Mouse (Mus musculus): Measurements from ENCODE around the gene Ttbk1.
"Not testable (repeated sequence)": the region's sequence is repeated elsewhere in the genome, so short reads cannot be mapped to it uniquely, and the experiment has no call there.

- not testable (repeated sequence) for TF ChIP-seq CTCF (IDR thresholded peaks at IDR 0.05; ENCODE audit: control insufficient read depth, insufficient read depth, insufficient replicate concordance, low read depth, low read length); POLR2A (IDR thresholded peaks at IDR 0.05; ENCODE audit: control insufficient read depth, low read depth, low read length)
Observed at GRCm38 (mm10) chr17:46496081-46496480, 8.6 kb upstream of the Ttbk1 start.
